Mouse (Mus musculus) cortical plate, adult 2 months (tissue): Measurements from ENCODE around the gene Gm27021.

Experiments
- CTCF ChIP-seq: fragments of 200-500 bp; IDR thresholded peaks from 2 replicates; pipeline ENCODE4 v1.5.1; 2011; ENCODE audit warnings: mild to moderate bottlenecking, control low read depth, low read length; ENCODE audit not compliant: insufficient read depth; ENCODE audit errors: extremely low read depth
- POLR2A ChIP-seq: fragments of 200-500 bp; IDR thresholded peaks from 2 replicates; pipeline ENCODE4 v1.6.1; 2011; ENCODE audit warnings: mild to moderate bottlenecking, low read length, control low read depth; ENCODE audit not compliant: insufficient read depth; ENCODE audit errors: extremely low read depth

DNA sequence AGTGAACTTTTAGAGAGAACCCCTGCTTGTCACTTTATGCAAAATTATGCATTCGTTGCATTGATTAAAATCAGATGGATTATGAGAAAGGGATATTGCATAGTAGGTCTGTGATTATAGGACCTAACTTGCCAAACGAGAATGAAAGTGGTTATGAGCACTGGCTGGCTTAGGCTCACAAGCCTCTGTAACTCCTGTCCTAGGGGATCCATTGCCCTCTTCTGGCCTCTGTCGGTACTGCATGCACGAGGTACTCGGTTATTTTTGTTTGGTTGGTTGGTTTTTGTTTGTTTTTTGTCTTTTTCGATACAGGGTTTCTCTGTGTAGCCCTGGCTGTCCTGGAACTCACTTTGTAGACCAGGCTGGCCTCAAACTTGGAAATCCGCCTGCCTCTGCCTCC, 60.0 kb downstream of the Gm27021 start:
- TF ChIP-seq POLR2A (no peak), CTCF (peak; percentile 94)
